Mouse (Mus musculus): ENCODE measurements around the gene Kcnd2.

Kcnd2 gene

GRCm38 (mm10) chr6:21418246-21418645 lies 202.9 kb downstream of the Kcnd2 start:
- no peak for DNase-seq (ENCODE audit: low spot score in 2 of 2)

- DNase-seq (ENCODE audit: low spot score in 2 of 2) = no peak
Observed at GRCm38 (mm10) chr6:21424202-21424785, 209.0 kb downstream of the Kcnd2 start.

GRCm38 (mm10) chr6:21431120-21431519 lies 215.8 kb downstream of the Kcnd2 start:
- no peak for DNase-seq (ENCODE audit: low spot score in 2 of 2)

- no peak for DNase-seq (ENCODE audit: low spot score in 2 of 2)
Observed at GRCm38 (mm10) chr6:21464719-21465118, 249.4 kb downstream of the Kcnd2 start.

GRCm38 (mm10) chr6:21471891-21472544 lies 256.7 kb downstream of the Kcnd2 start:
- DNase-seq (ENCODE audit: low spot score in 2 of 2) = no peak

GRCm38 (mm10) chr6:21482714-21483113 lies 267.4 kb downstream of the Kcnd2 start:
- DNase-seq (ENCODE audit: low spot score in 2 of 2) = no peak

- DNase-seq (ENCODE audit: low spot score in 2 of 2) = no peak
Observed at GRCm38 (mm10) chr6:21488536-21488935, 273.2 kb downstream of the Kcnd2 start.

GRCm38 (mm10) chr6:21502921-21503320 lies 287.6 kb downstream of the Kcnd2 start:
- no peak for DNase-seq (ENCODE audit: low spot score in 2 of 2)

GRCm38 (mm10) chr6:21510621-21511239 lies 295.4 kb downstream of the Kcnd2 start:
- DNase-seq (ENCODE audit: low spot score in 2 of 2) = no peak

- DNase-seq (ENCODE audit: low spot score in 2 of 2) = no peak
Observed at GRCm38 (mm10) chr6:21520351-21520750, 305.0 kb downstream of the Kcnd2 start.

GRCm38 (mm10) chr6:21527489-21528074 lies 312.3 kb downstream of the Kcnd2 start:
- no peak for DNase-seq (ENCODE audit: low spot score in 2 of 2)

GRCm38 (mm10) chr6:21534009-21534408 lies 318.7 kb downstream of the Kcnd2 start:
- DNase-seq (ENCODE audit: low spot score in 2 of 2) = no peak

- DNase-seq (ENCODE audit: low spot score in 2 of 2) = no peak
Observed at GRCm38 (mm10) chr6:21534820-21535219, 319.5 kb downstream of the Kcnd2 start.

GRCm38 (mm10) chr6:21551501-21551900 lies 336.2 kb downstream of the Kcnd2 start:
- no peak for DNase-seq (ENCODE audit: low spot score in 2 of 2)

GRCm38 (mm10) chr6:21570964-21571363 lies 355.7 kb downstream of the Kcnd2 start:
- DNase-seq (ENCODE audit: low spot score in 2 of 2) = no peak

GRCm38 (mm10) chr6:21590156-21590555 lies 374.9 kb downstream of the Kcnd2 start:
- no peak for DNase-seq (ENCODE audit: low spot score in 2 of 2)

GRCm38 (mm10) chr6:21597424-21597823 lies 382.1 kb downstream of the Kcnd2 start:
- DNase-seq (ENCODE audit: low spot score in 2 of 2) = no peak

GRCm38 (mm10) chr6:21609381-21610059 lies 394.2 kb downstream of the Kcnd2 start:
- no peak for DNase-seq (ENCODE audit: low spot score in 2 of 2)

GRCm38 (mm10) chr6:21629989-21630388 lies 414.7 kb downstream of the Kcnd2 start:
- DNase-seq (ENCODE audit: low spot score in 2 of 2) = no peak

- no peak for DNase-seq (ENCODE audit: low spot score in 2 of 2)
Observed at GRCm38 (mm10) chr6:21655681-21656080, 440.4 kb downstream of the Kcnd2 start.

GRCm38 (mm10) chr6:21664135-21664534 lies 448.8 kb downstream of the Kcnd2 start:
- DNase-seq (ENCODE audit: low spot score in 2 of 2) = no peak

GRCm38 (mm10) chr6:21664638-21665037 lies 449.3 kb downstream of the Kcnd2 start:
- no peak for DNase-seq (ENCODE audit: low spot score in 2 of 2)

Measured in natural killer cell, adult 2 months (primary cell).